Mouse (Mus musculus): ENCODE measurements around the gene Il4i1.

DNA sequence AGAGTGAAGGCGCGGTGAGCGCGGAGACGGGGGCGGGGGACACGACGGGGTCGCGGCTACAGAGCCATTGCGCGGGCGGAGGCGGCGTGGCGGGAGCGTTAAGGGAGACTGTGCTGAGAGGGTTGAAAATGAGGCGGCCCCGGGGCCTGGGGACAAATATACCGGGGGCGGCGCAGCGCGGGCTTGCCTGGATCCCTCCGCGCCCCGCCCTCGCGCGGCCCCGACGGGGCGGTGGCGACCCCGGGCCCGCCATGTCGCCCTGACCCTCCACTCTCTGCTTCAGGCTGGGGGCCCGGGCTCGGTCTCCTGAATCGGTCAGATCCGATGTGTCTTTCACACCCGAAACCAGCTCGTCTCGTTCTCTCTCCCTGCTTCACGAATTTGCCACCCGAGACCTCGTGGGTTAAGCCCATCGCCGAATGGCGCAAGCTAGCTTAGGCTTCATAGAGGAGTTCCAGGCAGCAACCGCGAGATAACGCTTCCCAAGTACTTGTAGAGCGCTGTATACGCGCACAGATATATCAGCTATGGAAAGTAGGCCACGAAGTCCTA lies 359 bp downstream of the Il4i1 start, which contains the start of gene Atf5:
- TF ChIP-seq POLR2A (IDR thresholded peaks at IDR 0.05; ENCODE audit: extremely low read depth, insufficient read depth, low read length) (no peak), CTCF (IDR thresholded peaks at IDR 0.05; ENCODE audit: extremely low read depth, insufficient read depth, low read length) (no peak)
